Mouse (Mus musculus) left cerebral cortex, adult 2 months (tissue): ENCODE results near the gene Fap. TPM values are rescaled to one million over a fixed set of nuclear protein-coding genes. Genes with fewer than 3 reads are reported as not detected.
A peak's percentile ranks its signal among the peaks of the same experiment; 100 is the strongest.

Experiments used
- DNase-seq, 2 experiments: peaks; one replicate each; pipeline ENCODE4 v3.0.0; 2021 to 2022; ENCODE audit warnings: low spot score in 2 of 2, mixed read lengths in 1 of 2; ENCODE audit errors: extremely low spot score in 1 of 2
- H3K27ac ChIP-seq: fragments of 200-600 bp; 2 replicates; pipeline ENCODE4 v1.8.1; 2022
- H3K4me3 ChIP-seq: fragments of 200-600 bp; 2 replicates; pipeline ENCODE4 v1.8.1; 2022
- CTCF ChIP-seq: fragments of 200-600 bp; IDR thresholded peaks from 2 replicates; pipeline ENCODE4 v1.8.1; 2022; ENCODE audit warnings: antibody characterized with exemption, mild to moderate bottlenecking, moderate library complexity
- intact Hi-C: fragments of 180-260 bp; cut with DNase I; formaldehyde crosslinking; loops from one replicate; pipeline ENCODE4 v1.15.1; 2025
- long read RNA-seq, 2 experiments: library from polyadenylated mRNA; stranded (forward); transcript quantifications; one replicate each; pipeline ENCODE4 v2.0.0; 2021; ENCODE audit warnings: borderline mapping rate in 2 of 2
- total RNA-seq, 2 experiments: library from RNA; stranded (reverse); gene quantifications; 2 replicates each; pipeline ENCODE4 v1.2.3; 2021

Gene Fap
- total RNA-seq: 1 to 10 TPM; 4.0 to 4.2 TPM
- long read RNA-seq, experiment 1, partial matches to known transcripts: 1 of 2 reads
- long read RNA-seq, experiment 1, other reads (novel, unspliced or antisense): 1 of 2 reads
- long read RNA-seq, experiment 2, partial matches to known transcripts: 0 of 2 reads
- long read RNA-seq, experiment 2, other reads (novel, unspliced or antisense): 2 of 2 reads

GRCm38 (mm10) chr2:62573753-62574159 lies at the start of gene Fap:
Fap (minus strand) TSS chr2:62574075.
- intact Hi-C loops: loop anchor here (1.0 to 5.0 kb wide), 6 partner anchors 50 to 272 kb away; no protein-coding TSS in a partner anchor
- Histone ChIP-seq H3K4me3 (no peak within 1 kb of the TSS; the same call in 1 of the 2 replicates), H3K27ac (peak within 1 kb of the TSS; percentile 84)
- TF ChIP-seq CTCF: no peak
- DNase-seq: no peak

GRCm38 (mm10) chr2:62623024-62623441 lies 49.2 kb upstream of the Fap start:
- peak overlapping the region; percentile 51 for H3K27ac ChIP-seq
- intact Hi-C loops: loop anchor here (1.0 kb wide), 1 partner anchor 49 kb away; the partner anchor contains the start of gene Fap
- DNase-seq: no peak
- TF ChIP-seq CTCF: no peak
- H3K4me3 ChIP-seq: no peak overlapping the region

- Histone ChIP-seq H3K4me3 (no peak overlapping the region), H3K27ac (no peak overlapping the region)
- intact Hi-C loops: no loop called here
- TF ChIP-seq CTCF: no peak
- no peak for DNase-seq
These were observed 45.8 kb upstream of the Fap start for GRCm38 (mm10) chr2:62619679-62620078.

GRCm38 (mm10) chr2:62618934-62619341 lies 45.1 kb upstream of the Fap start:
- Histone ChIP-seq H3K4me3 (no peak overlapping the region), H3K27ac (no peak overlapping the region)
- intact Hi-C loops: no loop called here
- DNase-seq: no peak
- no peak for TF ChIP-seq CTCF

- H3K4me3 ChIP-seq: no peak overlapping the region
- TF ChIP-seq CTCF: no peak
- intact Hi-C loops: no loop called here
- no peak for DNase-seq
- no peak overlapping the region for H3K27ac ChIP-seq
These were observed 39.3 kb upstream of the Fap start for GRCm38 (mm10) chr2:62613133-62613532.

GRCm38 (mm10) chr2:62606205-62606604 lies 32.3 kb upstream of the Fap start:
- TF ChIP-seq CTCF: no peak
- Histone ChIP-seq H3K27ac (no peak overlapping the region), H3K4me3 (no peak overlapping the region)
- intact Hi-C loops: no loop called here
- no peak for DNase-seq

GRCm38 (mm10) chr2:62603530-62603929 lies 29.7 kb upstream of the Fap start:
- Histone ChIP-seq H3K27ac (no peak overlapping the region), H3K4me3 (no peak overlapping the region)
- intact Hi-C loops: no loop called here
- no peak for DNase-seq
- no peak for TF ChIP-seq CTCF

GRCm38 (mm10) chr2:62596586-62596985 lies 22.7 kb upstream of the Fap start:
- no peak for TF ChIP-seq CTCF
- DNase-seq: no peak
- Histone ChIP-seq H3K4me3 (no peak overlapping the region), H3K27ac (no peak overlapping the region)
- intact Hi-C loops: no loop called here

- TF ChIP-seq CTCF: no peak
- no peak overlapping the region for H3K27ac ChIP-seq
- no peak overlapping the region for H3K4me3 ChIP-seq
- intact Hi-C loops: no loop called here
- DNase-seq: no peak
These were observed 20.6 kb upstream of the Fap start for GRCm38 (mm10) chr2:62594491-62594890.

- no peak for DNase-seq
- TF ChIP-seq CTCF: no peak
- H3K4me3 ChIP-seq: no peak overlapping the region
- no peak overlapping the region for H3K27ac ChIP-seq
- intact Hi-C loops: no loop called here
These were observed 17.7 kb upstream of the Fap start for GRCm38 (mm10) chr2:62591555-62591954.

- no peak overlapping the region for H3K27ac ChIP-seq
- no peak for TF ChIP-seq CTCF
- no peak overlapping the region for H3K4me3 ChIP-seq
- DNase-seq: no peak
- intact Hi-C loops: no loop called here
These were observed 15.5 kb upstream of the Fap start for GRCm38 (mm10) chr2:62589333-62589732.

GRCm38 (mm10) chr2:62585769-62586168 lies 11.9 kb upstream of the Fap start:
- no peak for DNase-seq

GRCm38 (mm10) chr2:62574962-62575361 lies 1.1 kb upstream of the Fap start:
- Histone ChIP-seq H3K27ac (peak overlapping the region; percentile 72), H3K4me3 (no peak overlapping the region)
- no peak for TF ChIP-seq CTCF
- DNase-seq: no peak
- intact Hi-C loops: loop anchor here (1.0 to 5.0 kb wide), 4 partner anchors 48 to 274 kb away; no protein-coding TSS in a partner anchor

More at GRCm38 (mm10) chr2:62585769-62586168, 11.9 kb upstream of the Fap start:
- no peak overlapping the region for H3K4me3 ChIP-seq
- intact Hi-C loops: no loop called here
- TF ChIP-seq CTCF: no peak
- no peak overlapping the region for H3K27ac ChIP-seq
